Mouse (Mus musculus) adrenal gland, adult 10 weeks (tissue): ENCODE data around the gene Cers1. TPM values are rescaled to one million over a fixed set of nuclear protein-coding genes. Genes with fewer than 3 reads are reported as not detected.

ENCODE experiments used
- polyA plus RNA-seq: library from polyadenylated mRNA; stranded (reverse); fragments of 350-450 nt; fragmentation: Illumina TruSeq; extraction: RNeasy Lipid Tissue Mini Kit (QIAGEN cat#74804); gene quantifications from one replicate; pipeline ENCODE4 v1.2.3, GENCODE M21; 2014; ENCODE audit warnings: low read depth, low replicate concordance

Cers1 gene
- polyA plus RNA-seq, result not detected

GRCm38 (mm10) chr8:70315624-70316510 lies at the start of gene Cers1:
Gene Cers1, plus strand, starts transcription at chr8:70315775.

GRCm38 (mm10) chr8:70282603-70283135 lies 32.9 kb upstream of the Cers1 start, which contains the start of gene Homer3:
Gene Homer3, plus strand, starts transcription at chr8:70282827.

GRCm38 (mm10) chr8:70302358-70302890 lies 13.2 kb upstream of the Cers1 start, which contains the start of the genes Ddx49 and Cope:
Gene Ddx49, minus strand, starts transcription at chr8:70302489.
Gene Cope, plus strand, starts transcription at chr8:70302518.

GRCm38 (mm10) chr8:70329124-70329834 lies 13.7 kb downstream of the Cers1 start, which contains the start of gene Gdf1:
Gene Gdf1, plus strand, starts transcription at chr8:70329817.

GRCm38 (mm10) chr8:70353194-70353817 lies 37.7 kb downstream of the Cers1 start, which contains the start of gene Upf1:
Gene Upf1, minus strand, starts transcription at chr8:70353278.

GRCm38 (mm10) chr8:70373397-70374317 lies 58.1 kb downstream of the Cers1 start, which contains the start of gene Comp:
Gene Comp, plus strand, starts transcription at chr8:70373558.

Other genes starting within 250 kb of the Cers1 start
- gene Tm6sf2, start 242.9 kb upstream of the Cers1 start, polyA plus RNA-seq, result not detected
- gene Hapln4, start 232.3 kb upstream of the Cers1 start, polyA plus RNA-seq, result not detected
- not detected for gene Ncan, start 194.9 kb upstream of the Cers1 start, polyA plus RNA-seq
- 1.6 TPM for gene Nr2c2ap, start 184.4 kb upstream of the Cers1 start, polyA plus RNA-seq
- 0.52 TPM for gene Rfxank, start 176.6 kb upstream of the Cers1 start, polyA plus RNA-seq
- gene Borcs8, start 176.3 kb upstream of the Cers1 start, polyA plus RNA-seq, result 11.1 TPM
- gene Mef2b, start 176.1 kb upstream of the Cers1 start, polyA plus RNA-seq, result not detected
- gene Tmem161a, start 143.4 kb upstream of the Cers1 start, polyA plus RNA-seq, result 7.5 TPM
- gene Slc25a42, start 103.5 kb upstream of the Cers1 start, polyA plus RNA-seq, result 3.5 TPM
- 5.9 TPM for gene Sugp2, start 81.5 kb upstream of the Cers1 start, polyA plus RNA-seq
- gene Armc6, start 81.3 kb upstream of the Cers1 start, polyA plus RNA-seq, result 0.29 TPM
- not detected for gene Homer3, start 32.9 kb upstream of the Cers1 start, polyA plus RNA-seq
- 4.1 TPM for gene Ddx49, start 13.3 kb upstream of the Cers1 start, polyA plus RNA-seq
- gene Cope, start 13.3 kb upstream of the Cers1 start, polyA plus RNA-seq, result 0.82 TPM
- not detected for gene Gdf1, start 14.0 kb downstream of the Cers1 start, polyA plus RNA-seq
- gene Upf1, start 37.5 kb downstream of the Cers1 start, polyA plus RNA-seq, result 4.0 TPM
- gene Comp, start 57.8 kb downstream of the Cers1 start, polyA plus RNA-seq, result not detected
- 2.6 TPM for gene Crtc1, start 123.8 kb downstream of the Cers1 start, polyA plus RNA-seq
- gene Klhl26, start 161.2 kb downstream of the Cers1 start, polyA plus RNA-seq, result 5.4 TPM
- gene Tmem59l, start 171.6 kb downstream of the Cers1 start, polyA plus RNA-seq, result 0.82 TPM
- not detected for gene Crlf1, start 177.4 kb downstream of the Cers1 start, polyA plus RNA-seq
- gene Rex1bd, start 191.0 kb downstream of the Cers1 start, polyA plus RNA-seq, result not detected
- 3.9 TPM for gene Uba52, start 195.0 kb downstream of the Cers1 start, polyA plus RNA-seq
- 5.1 TPM for gene Fkbp8, start 211.9 kb downstream of the Cers1 start, polyA plus RNA-seq
- 8.0 TPM for gene Kxd1, start 212.2 kb downstream of the Cers1 start, polyA plus RNA-seq
- 0.58 TPM for gene Ell, start 223.7 kb downstream of the Cers1 start, polyA plus RNA-seq